Mouse (Mus musculus) bone marrow macrophage, adult 2 months (primary cell): Measurements from ENCODE around the gene Hist2h2ac.

ENCODE experiments used
- CTCF ChIP-seq: IDR thresholded peaks from 2 replicates; pipeline ENCODE4 v1.5.1; 2012; ENCODE audit warnings: low read depth, mild to moderate bottlenecking, low read length, moderate library complexity
- POLR2A ChIP-seq: IDR thresholded peaks from 2 replicates; pipeline ENCODE4 v1.6.1; 2012; ENCODE audit warnings: mild to moderate bottlenecking, low read depth, low read length, borderline replicate concordance

DNA sequence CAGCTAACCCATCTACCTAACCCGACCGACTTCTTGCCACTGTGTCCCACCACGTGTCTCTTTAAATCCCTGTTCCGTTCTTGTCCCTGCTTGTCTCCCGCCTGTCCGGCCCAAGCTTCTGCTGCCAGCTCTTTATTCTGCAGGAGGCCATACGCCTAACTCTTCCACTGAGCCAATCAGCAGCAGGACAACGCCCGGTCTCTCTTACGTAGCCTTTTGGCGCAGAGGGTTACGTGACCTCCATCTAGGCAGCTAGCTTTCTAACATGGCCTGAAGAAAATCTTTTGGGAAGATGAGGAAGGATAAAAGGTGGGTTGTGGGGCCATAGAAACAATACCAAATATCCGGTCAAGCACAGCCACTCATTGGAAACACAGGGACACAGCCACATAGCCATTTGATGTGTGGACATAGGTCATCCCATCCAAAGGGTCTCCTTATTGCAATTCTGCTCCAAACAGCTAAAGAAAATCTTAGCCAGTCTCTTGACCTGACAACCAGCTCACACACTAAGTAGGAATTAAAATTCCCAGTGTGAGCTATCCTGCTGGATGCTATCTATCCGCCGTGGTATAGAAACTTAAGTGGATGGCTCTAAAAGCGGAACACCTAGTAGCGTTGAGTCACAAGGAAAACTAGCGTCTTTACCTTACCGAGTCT is 41.7 kb upstream of the Hist2h2ac start:
- TF ChIP-seq CTCF (no peak), POLR2A (no peak)
